Mouse (Mus musculus): ENCODE measurements around the gene Ccdc159. TPM values are rescaled to one million over a fixed set of nuclear protein-coding genes. Genes with fewer than 3 reads are reported as not detected.

Gene Ccdc159
- total and polyA plus RNA-seq, 3 experiments, result 3.0 to 4.9 (median 3.4) TPM

GRCm38 (mm10) chr9:21960135-21960534, 32.9 kb downstream of the Ccdc159 start:
- no peak overlapping the region for H3K4me3 ChIP-seq
- no peak overlapping the region for H3K9ac ChIP-seq (ENCODE audit: low read depth, low read length)
- no peaks in the 10 kb centered on the region for H3K79me2 ChIP-seq (replicated peaks; ENCODE audit: control insufficient read depth, insufficient read depth, low read length)
- H3K27ac ChIP-seq, result peak overlapping the region; percentile 16
- no peak for DNase-seq
- TF ChIP-seq POLR2A (IDR thresholded peaks at IDR 0.05; ENCODE audit: insufficient read depth, low read depth, low read length), result no peak
- TF ChIP-seq EP300 (IDR thresholded peaks at IDR 0.05; ENCODE audit: insufficient read depth, low read depth, low read length), result no peak
- TF ChIP-seq CTCF (IDR thresholded peaks at IDR 0.05), result no peak
- no peaks in the 10 kb centered on the region for H3K27me3 ChIP-seq (ENCODE audit: control insufficient read depth, insufficient read depth, low read length)
- no peaks in the 10 kb centered on the region; the same call in 1 of the 2 replicates for H3K4me1 ChIP-seq (ENCODE audit: control insufficient read depth, insufficient read depth, low read length)
- H3K36me3 ChIP-seq (ENCODE audit: control insufficient read depth, insufficient read depth, low read length), result no peaks in the 10 kb centered on the region
- intact Hi-C loops (cut with DNase I), result no loop called here
- WGBS, result 60% methylated on average over 9 of the region's 9 CpGs

- no peak overlapping the region for H3K9ac ChIP-seq (ENCODE audit: low read depth, low read length)
- H3K27ac ChIP-seq, result no peak overlapping the region; the same call in 1 of the 2 replicates
Measured at GRCm38 (mm10) chr9:21960558-21961208, 33.4 kb downstream of the Ccdc159 start.

GRCm38 (mm10) chr9:21961366-21961980, 34.2 kb downstream of the Ccdc159 start:
- Histone ChIP-seq H3K27ac (no peak overlapping the region), H3K9ac (ENCODE audit: low read depth, low read length) (no peak overlapping the region)

More at GRCm38 (mm10) chr9:21960558-21961208, 33.4 kb downstream of the Ccdc159 start:
- Histone ChIP-seq H3K4me3 (no peak overlapping the region), H3K27me3 (ENCODE audit: control insufficient read depth, insufficient read depth, low read length) (no peaks in the 10 kb centered on the region), H3K36me3 (ENCODE audit: control insufficient read depth, insufficient read depth, low read length) (no peaks in the 10 kb centered on the region), H3K4me1 (ENCODE audit: control insufficient read depth, insufficient read depth, low read length) (no peaks in the 10 kb centered on the region; the same call in 1 of the 2 replicates), H3K79me2 (replicated peaks; ENCODE audit: control insufficient read depth, insufficient read depth, low read length) (no peaks in the 10 kb centered on the region)
- no peak for TF ChIP-seq CTCF (IDR thresholded peaks at IDR 0.05)
- TF ChIP-seq EP300 (IDR thresholded peaks at IDR 0.05; ENCODE audit: insufficient read depth, low read depth, low read length), result no peak
- no peak for TF ChIP-seq POLR2A (IDR thresholded peaks at IDR 0.05; ENCODE audit: insufficient read depth, low read depth, low read length)
- 49% methylated on average over 26 of the region's 26 CpGs for WGBS
- no peak for DNase-seq
- intact Hi-C loops (cut with DNase I), result no loop called here

GRCm38 (mm10) chr9:21962010-21962409, 34.7 kb downstream of the Ccdc159 start:
- peak overlapping the region; percentile 55 for H3K4me3 ChIP-seq
- TF ChIP-seq CTCF (IDR thresholded peaks at IDR 0.05) (no peak), POLR2A (IDR thresholded peaks at IDR 0.05; ENCODE audit: insufficient read depth, low read depth, low read length) (no peak), EP300 (IDR thresholded peaks at IDR 0.05; ENCODE audit: insufficient read depth, low read depth, low read length) (no peak)
- H3K79me2 ChIP-seq (replicated peaks; ENCODE audit: control insufficient read depth, insufficient read depth, low read length), result no peaks in the 10 kb centered on the region
- no peak overlapping the region for H3K27ac ChIP-seq
- H3K4me1 ChIP-seq (ENCODE audit: control insufficient read depth, insufficient read depth, low read length), result no peaks in the 10 kb centered on the region; the same call in 1 of the 2 replicates
- no peak for DNase-seq
- intact Hi-C loops (cut with DNase I), result no loop called here
- no peaks in the 10 kb centered on the region for H3K27me3 ChIP-seq (ENCODE audit: control insufficient read depth, insufficient read depth, low read length)
- WGBS, result under 1% methylated on average over 15 of the region's 15 CpGs
- H3K9ac ChIP-seq (ENCODE audit: low read depth, low read length), result peak overlapping the region; percentile 50
- no peaks in the 10 kb centered on the region for H3K36me3 ChIP-seq (ENCODE audit: control insufficient read depth, insufficient read depth, low read length)

More at GRCm38 (mm10) chr9:21961366-21961980, 34.2 kb downstream of the Ccdc159 start:
- Histone ChIP-seq H3K36me3 (ENCODE audit: control insufficient read depth, insufficient read depth, low read length) (no peaks in the 10 kb centered on the region), H3K79me2 (replicated peaks; ENCODE audit: control insufficient read depth, insufficient read depth, low read length) (no peaks in the 10 kb centered on the region), H3K4me1 (ENCODE audit: control insufficient read depth, insufficient read depth, low read length) (no peaks in the 10 kb centered on the region; the same call in 1 of the 2 replicates), H3K27me3 (ENCODE audit: control insufficient read depth, insufficient read depth, low read length) (no peaks in the 10 kb centered on the region), H3K4me3 (peak overlapping the region; percentile 55)
- intact Hi-C loops (cut with DNase I), result no loop called here
- 14% methylated on average over 35 of the region's 35 CpGs for WGBS
- TF ChIP-seq POLR2A (IDR thresholded peaks at IDR 0.05; ENCODE audit: insufficient read depth, low read depth, low read length) (no peak), EP300 (IDR thresholded peaks at IDR 0.05; ENCODE audit: insufficient read depth, low read depth, low read length) (no peak)
- DNase-seq, result peak in 1 of 2 experiments; percentile 28

- Histone ChIP-seq H3K79me2 (replicated peaks; ENCODE audit: control insufficient read depth, insufficient read depth, low read length) (no peaks in the 10 kb centered on the region), H3K27me3 (ENCODE audit: control insufficient read depth, insufficient read depth, low read length) (no peaks in the 10 kb centered on the region), H3K4me3 (peak overlapping the region; percentile 55), H3K4me1 (ENCODE audit: control insufficient read depth, insufficient read depth, low read length) (no peaks in the 10 kb centered on the region; the same call in 1 of the 2 replicates), H3K36me3 (ENCODE audit: control insufficient read depth, insufficient read depth, low read length) (no peaks in the 10 kb centered on the region), H3K27ac (peak overlapping the region; percentile 24; the same call in 1 of the 2 replicates), H3K9ac (ENCODE audit: low read depth, low read length) (peak overlapping the region; percentile 50)
- TF ChIP-seq POLR2A (IDR thresholded peaks at IDR 0.05; ENCODE audit: insufficient read depth, low read depth, low read length) (no peak), EP300 (IDR thresholded peaks at IDR 0.05; ENCODE audit: insufficient read depth, low read depth, low read length) (no peak), CTCF (IDR thresholded peaks at IDR 0.05) (peak; percentile 50)
- DNase-seq, result peak; percentile 71 to 74
- 2% methylated on average over 34 of the region's 34 CpGs for WGBS
- intact Hi-C loops (cut with DNase I), result no loop called here
Measured at GRCm38 (mm10) chr9:21962416-21963059, 35.3 kb downstream of the Ccdc159 start.

Data from heart, adult 2 months (tissue).